In the genomic region with DNA sequence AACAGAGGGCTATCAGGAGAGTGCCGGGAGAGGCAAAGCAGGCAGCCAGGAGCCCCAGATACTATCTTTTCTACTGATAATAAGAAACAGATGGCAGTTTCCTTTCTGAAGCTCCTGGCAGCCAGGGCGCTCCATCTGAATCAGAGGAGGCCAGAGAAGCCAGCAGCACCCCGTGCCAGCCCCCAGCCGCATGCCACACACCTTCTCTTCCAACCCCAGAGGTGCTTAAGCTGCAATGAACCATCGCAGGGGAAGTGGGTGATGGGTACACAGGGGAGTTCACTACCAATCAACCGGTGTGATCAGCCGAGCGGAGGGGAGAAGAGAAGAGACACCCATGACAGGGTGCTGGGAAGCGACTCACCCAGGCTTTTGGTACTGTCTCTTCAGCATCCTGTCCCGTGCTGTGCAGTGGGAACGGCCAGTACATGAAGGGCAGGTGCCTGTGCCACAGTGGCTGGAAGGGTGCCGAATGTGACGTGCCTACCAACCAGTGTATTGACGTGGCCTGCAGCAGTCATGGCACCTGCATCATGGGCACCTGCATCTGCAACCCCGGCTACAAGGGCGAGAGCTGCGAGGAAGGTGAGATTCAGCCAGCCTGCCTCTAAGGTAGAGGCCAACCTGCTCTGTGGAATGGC, we compare ENCODE assay signal across 10 mouse cellular contexts.
DNase-seq lines count a peak whose midpoint lies in the region; ATAC-seq and TF ChIP-seq lines count a peak whose summit lies in the region.
"Had no signal": no experiment of that assay in that cellular context is flagged by ENCODE, and none has a peak within 500 bp of the region (broad histone marks: within the 10 kb centered on the region; RNA-seq: fewer than 3 reads in every experiment).

No protein-coding gene starts in this region.

- H3K9me3 ChIP-seq in intestine, embryonic 15.5 days = no peaks in the 10 kb centered on the region
- H3K9me3 ChIP-seq: liver, embryonic 13.5 days had no signal

- H3K4me1 ChIP-seq in intestine, embryonic 15.5 days (replicated peaks) = peaks cover 22% of the 10 kb centered on the region

- H3K4me2 ChIP-seq in intestine, embryonic 15.5 days (replicated peaks) = no peak overlapping the region
- H3K4me2 ChIP-seq: liver, embryonic 13.5 days had no signal

- 85% methylated on average over 17 of the region's 17 CpGs for WGBS in intestine, embryonic 15.5 days

- H3K9ac ChIP-seq in intestine, embryonic 15.5 days = no peak overlapping the region
- H3K9ac ChIP-seq: liver, embryonic 13.5 days had no signal

- H3K36me3 ChIP-seq in intestine, embryonic 15.5 days = no peaks in the 10 kb centered on the region; the same call in 1 of the 2 replicates
- H3K36me3 ChIP-seq: liver, embryonic 13.5 days had no signal

- no peak for TF ChIP-seq CTCF in left cerebral cortex, adult 2 months (IDR thresholded peaks at IDR 0.05)
- no peak for TF ChIP-seq CTCF in brain, embryonic 14.5 days (IDR thresholded peaks at IDR 0.05; ENCODE audit: borderline replicate concordance, extremely low read depth, insufficient read depth, insufficient read length)

- no peak for TF ChIP-seq POLR2A in brain, embryonic 14.5 days (IDR thresholded peaks at IDR 0.05; ENCODE audit: borderline replicate concordance, extremely low read depth, insufficient read depth, insufficient read length, poor library complexity, severe bottlenecking)

- H3K4me3 ChIP-seq in left cerebral cortex, adult 2 months = no peak overlapping the region
- no peak overlapping the region for H3K4me3 ChIP-seq in intestine, embryonic 15.5 days (replicated peaks)
- H3K4me3 ChIP-seq: liver, embryonic 13.5 days had no signal

- H3K27ac ChIP-seq in left cerebral cortex, adult 2 months = peak overlapping the region; percentile 40; the same call in 1 of the 2 replicates
- H3K27ac ChIP-seq in intestine, embryonic 15.5 days = peak overlapping the region; percentile 87
- H3K27ac ChIP-seq: liver, embryonic 13.5 days had no signal

- DNase-seq in left cerebral cortex, adult 2 months (ENCODE audit: extremely low spot score in 1 of 2, low spot score in 2 of 2) = no peak
- no peak for DNase-seq in left cerebral cortex, postnatal 10 days (ENCODE audit: extremely low spot score in 1 of 2, low spot score in 2 of 2)
- peak; percentile 71 for DNase-seq in brain, embryonic 14.5 days (ENCODE audit: low read depth)
- DNase-seq in cerebellum, adult 9-11 months = peak; percentile 58
- no peak for DNase-seq in adrenal gland, adult (ENCODE audit: inconsistent age in 2 of 2, low spot score in 1 of 2)
- DNase-seq: gastrocnemius, postnatal 36 days; kidney, adult 18-20 months; liver, embryonic 13.5 days had no signal

- no peak for ATAC-seq in intestine, embryonic 15.5 days
- no peak for ATAC-seq in megakaryocyte progenitor cell, adult 5-6 weeks (replicated peaks; ENCODE audit: poor library complexity)

- no peaks in the 10 kb centered on the region for H3K27me3 ChIP-seq in intestine, embryonic 15.5 days (replicated peaks)
- H3K27me3 ChIP-seq: liver, embryonic 13.5 days had no signal

- intact Hi-C loops in left cerebral cortex, adult 2 months (cut with DNase I) = loop anchor here (2.0 to 10.0 kb wide), 2 partner anchors 65 to 1279 kb away; no protein-coding TSS in a partner anchor
- intact Hi-C loops in left cerebral cortex, postnatal 10 days (cut with DNase I) = loop anchor here (5.0 to 10.0 kb wide), 2 partner anchors 139 to 199 kb away; no protein-coding TSS in a partner anchor

Comparison
In these comparisons a context has a peak if more than half of its experiments do, and no peak if none do; other contexts are left out.
1. DNase-seq: peak in brain, embryonic 14.5 days (single experiment) and cerebellum, adult 9-11 months (single experiment); none in left cerebral cortex, adult 2 months (0 of 2), left cerebral cortex, postnatal 10 days (0 of 2) and adrenal gland, adult (0 of 2).